In the genomic region with DNA sequence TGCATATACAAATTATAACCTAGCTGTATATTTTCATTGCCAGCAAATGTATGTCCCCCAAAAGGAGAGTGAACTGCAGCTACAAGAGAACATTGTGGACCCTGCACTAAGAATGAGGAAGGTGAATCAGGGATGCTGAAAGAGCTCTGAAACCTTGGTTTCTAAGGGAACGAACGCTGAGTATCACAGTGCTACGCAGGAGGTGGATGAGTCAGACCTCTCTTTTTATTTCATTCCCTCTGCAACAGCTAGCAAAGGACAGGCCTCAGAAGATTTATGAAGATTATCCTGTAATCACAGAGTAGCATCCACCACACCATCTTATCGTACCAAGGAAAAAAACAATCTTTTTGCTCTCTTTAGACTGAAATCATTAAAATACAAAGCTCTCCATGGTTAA, we compare ENCODE assay signal across 21 mouse cellular contexts. TPM values are rescaled to one million over a fixed set of nuclear protein-coding genes. Genes with fewer than 3 reads are reported as not detected.
DNase-seq lines count a peak whose midpoint lies in the region; ATAC-seq lines count a peak whose summit lies in the region.
"Had no signal": no experiment of that assay in that cellular context is flagged by ENCODE, and none has a peak within 500 bp of the region (broad histone marks: within the 10 kb centered on the region; RNA-seq: fewer than 3 reads in every experiment).

No protein-coding gene starts in this region.

- H3K4me2 ChIP-seq in hindbrain, embryonic 13.5 days = no peak overlapping the region
- H3K4me2 ChIP-seq: forebrain, embryonic 13.5 days; heart, embryonic 13.5 days; hindbrain, embryonic 14.5 days; midbrain, embryonic 11.5 days; neural tube, embryonic 13.5 days had no signal

- ATAC-seq in hindbrain, embryonic 13.5 days (ENCODE audit: low FRiP score) = no peak
- ATAC-seq: forebrain, embryonic 13.5 days; lung, postnatal 0 days; Patski had no signal

- H3K36me3 ChIP-seq in hindbrain, embryonic 13.5 days = no peaks in the 10 kb centered on the region
- H3K36me3 ChIP-seq: heart, embryonic 13.5 days; neural tube, embryonic 13.5 days had no signal

- peak; percentile 11 for DNase-seq in layer of hippocampus, adult 11-12 months (ENCODE audit: low spot score)
- DNase-seq in layer of hippocampus, postnatal 25 days (ENCODE audit: extremely low spot score in 1 of 2, low spot score in 1 of 2) = no peak
- peak; percentile 17 for DNase-seq in MN1 (ENCODE audit: low spot score)
- peak; percentile 88 for DNase-seq in brain, adult 2 months (ENCODE audit: low read depth, low spot score)
- peak; percentile 49 to 52 for DNase-seq in left cerebral cortex, adult 9 months (ENCODE audit: low spot score in 2 of 2)
- no peak for DNase-seq in gastrocnemius, postnatal 4 days (ENCODE audit: low spot score in 2 of 2)
- DNase-seq: cerebellum, adult 8-10 months; gastrocnemius, postnatal 10 days; heart, adult 18-20 months; kidney, adult 9 months; kidney, postnatal 25 days; liver had no signal

- H3K4me1 ChIP-seq in hindbrain, embryonic 13.5 days (replicated peaks) = no peaks in the 10 kb centered on the region
- H3K4me1 ChIP-seq: forebrain, embryonic 13.5 days; heart, embryonic 13.5 days; neural tube, embryonic 13.5 days had no signal

- H3K9ac ChIP-seq in hindbrain, embryonic 13.5 days = no peak overlapping the region
- H3K9ac ChIP-seq: forebrain, embryonic 13.5 days; heart, embryonic 13.5 days; hindbrain, embryonic 14.5 days; neural tube, embryonic 13.5 days had no signal

- H3K27me3 ChIP-seq in hindbrain, embryonic 13.5 days = no peaks in the 10 kb centered on the region
- H3K27me3 ChIP-seq: forebrain, embryonic 13.5 days; heart, embryonic 13.5 days; neural tube, embryonic 13.5 days had no signal

- 65% methylated on average over 4 of the region's 4 CpGs for WGBS in hindbrain, embryonic 13.5 days

- no peak overlapping the region for H3K27ac ChIP-seq in hindbrain, embryonic 13.5 days
- H3K27ac ChIP-seq: forebrain, embryonic 13.5 days; heart, embryonic 13.5 days; hindbrain, embryonic 14.5 days; neural tube, embryonic 13.5 days; stomach, postnatal 0 days had no signal

- no peaks in the 10 kb centered on the region for H3K9me3 ChIP-seq in hindbrain, embryonic 13.5 days
- H3K9me3 ChIP-seq: forebrain, embryonic 13.5 days; heart, embryonic 13.5 days; neural tube, embryonic 13.5 days had no signal

- H3K4me3 ChIP-seq in hindbrain, embryonic 13.5 days = no peak overlapping the region
- H3K4me3 ChIP-seq: forebrain, embryonic 13.5 days; heart, embryonic 13.5 days; neural tube, embryonic 13.5 days had no signal

RNA-seq across cellular contexts. Expression of a gene that starts 50.2 kb away (rescaled TPM):
- 100 to 1,000 TPM; 136 to 143 TPM for total RNA-seq in layer of hippocampus, postnatal 25 days (2021)
- total RNA-seq in gastrocnemius, postnatal 4 days (2021) = 100 to 1,000 TPM; 112 to 113 TPM
- polyA plus RNA-seq in hindbrain, embryonic 13.5 days (2015; fragmentation: Nextera tagmentation; extraction: Ambion mirVana) = 190 and 192 TPM in 2 replicates

Comparison
In these comparisons a context has a peak if more than half of its experiments do, and no peak if none do; other contexts are left out.
1. DNase-seq: peak in layer of hippocampus, adult 11-12 months (single experiment), MN1 (single experiment), brain, adult 2 months (single experiment) and left cerebral cortex, adult 9 months (2 of 2); none in layer of hippocampus, postnatal 25 days (0 of 2) and gastrocnemius, postnatal 4 days (0 of 2).